Mouse (Mus musculus) urinary bladder, postnatal 14 days (tissue): ENCODE results near the gene Rab32.
"Not testable (repeated sequence)": the region's sequence is repeated elsewhere in the genome, so short reads cannot be mapped to it uniquely, and the experiment has no call there.

Experiments
- DNase-seq: peaks from one replicate; pipeline ENCODE4 v3.0.0; 2021; ENCODE audit warnings: low spot score

Gene Rab32

GRCm38 (mm10) chr10:10557570-10558336 lies at the start of gene Rab32:
Gene Rab32, minus strand, starts transcription at chr10:10558265.
- DNase-seq, result peak; percentile 95

GRCm38 (mm10) chr10:10600771-10601170 lies 42.7 kb upstream of the Rab32 start:
- DNase-seq, result no peak

GRCm38 (mm10) chr10:10597495-10597894 lies 39.4 kb upstream of the Rab32 start:
- DNase-seq, result not testable (repeated sequence)

GRCm38 (mm10) chr10:10580811-10581210 lies 22.7 kb upstream of the Rab32 start:
- DNase-seq, result no peak

DNA sequence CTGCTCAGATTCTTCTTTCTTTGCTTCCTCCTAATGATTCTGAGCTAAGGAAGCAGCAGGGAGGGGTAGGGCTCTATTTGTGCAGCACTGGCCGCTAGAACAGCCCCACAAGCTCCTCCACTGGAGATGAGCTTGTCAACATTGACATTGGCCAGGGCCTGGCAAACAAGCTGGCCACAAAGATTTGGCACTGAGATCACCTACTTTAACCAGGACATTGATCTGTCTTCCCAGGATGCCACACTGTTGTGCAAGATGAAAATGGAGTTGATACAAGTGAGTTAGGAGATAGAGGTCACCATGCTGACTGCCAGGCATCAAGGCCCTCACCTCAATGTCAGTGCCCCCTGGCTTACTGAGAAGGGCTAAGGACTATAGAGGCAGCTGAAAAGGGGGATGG lies 21.8 kb upstream of the Rab32 start:
- DNase-seq, result no peak

- no peak for DNase-seq
Measured at GRCm38 (mm10) chr10:10558337-10558711, 259 bp upstream of the Rab32 start.

GRCm38 (mm10) chr10:10557085-10557484 lies 980 bp downstream of the Rab32 start:
- DNase-seq, result peak; percentile 31

- DNase-seq, result no peak
Measured at GRCm38 (mm10) chr10:10555676-10556075, 2.4 kb downstream of the Rab32 start.

DNA sequence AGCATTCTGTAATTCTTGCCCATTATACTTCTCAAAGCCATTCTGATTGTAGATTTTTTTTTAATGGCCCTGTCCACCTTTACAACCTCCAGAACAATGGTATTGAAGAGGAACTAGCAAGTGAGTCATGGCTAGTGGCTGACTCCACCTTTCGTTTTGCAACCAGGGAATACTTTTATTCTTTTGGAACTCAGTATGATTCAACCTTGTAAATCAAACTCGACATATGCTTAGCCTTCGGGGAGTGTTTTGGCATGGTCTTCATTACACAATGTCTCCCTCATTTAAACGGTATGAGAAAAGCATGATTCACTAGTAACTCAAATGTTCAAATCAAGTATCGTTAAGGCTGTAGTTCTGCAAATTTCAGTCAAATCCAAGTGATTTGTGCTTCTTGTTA lies 2.8 kb downstream of the Rab32 start:
- DNase-seq, result peak; percentile 36

DNA sequence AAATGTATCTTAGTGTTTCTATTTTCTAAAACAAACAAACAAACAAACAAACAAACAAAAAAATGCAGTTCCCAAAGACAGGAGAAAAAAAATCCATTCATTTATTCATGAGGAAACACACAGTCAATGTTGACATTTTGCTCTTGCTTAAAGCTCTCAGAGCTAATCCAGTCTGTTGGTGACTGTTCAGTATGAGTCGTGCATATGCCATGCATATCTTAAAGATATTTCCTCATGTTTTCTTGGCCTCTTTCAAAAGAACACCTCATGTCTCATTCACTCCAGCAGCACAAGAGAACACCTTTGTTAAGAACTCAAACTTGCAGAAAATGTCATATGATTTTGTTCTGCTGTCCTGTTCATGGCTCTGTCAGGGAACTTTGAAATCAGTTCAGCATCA lies 7.9 kb downstream of the Rab32 start:
- no peak for DNase-seq

DNA sequence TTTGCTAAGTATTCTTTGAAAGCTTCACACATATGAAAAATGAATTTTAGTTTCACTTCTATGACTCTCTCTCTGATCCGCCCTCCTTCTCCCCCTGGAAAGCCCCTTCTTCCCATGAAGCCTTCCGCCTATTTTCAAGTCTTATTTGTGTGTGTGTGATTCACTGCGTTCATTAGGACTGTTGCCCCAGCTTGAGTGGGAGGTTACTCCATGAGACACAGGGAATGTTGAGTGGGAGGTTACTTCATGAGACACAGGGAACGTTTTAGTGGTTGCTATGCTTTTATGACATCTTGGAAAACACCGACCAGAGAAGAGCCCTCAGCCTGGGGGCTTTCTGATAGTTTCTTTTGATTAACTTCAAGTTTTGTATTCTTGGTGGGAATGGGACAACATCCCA lies 11.4 kb downstream of the Rab32 start:
- DNase-seq, result no peak

DNA sequence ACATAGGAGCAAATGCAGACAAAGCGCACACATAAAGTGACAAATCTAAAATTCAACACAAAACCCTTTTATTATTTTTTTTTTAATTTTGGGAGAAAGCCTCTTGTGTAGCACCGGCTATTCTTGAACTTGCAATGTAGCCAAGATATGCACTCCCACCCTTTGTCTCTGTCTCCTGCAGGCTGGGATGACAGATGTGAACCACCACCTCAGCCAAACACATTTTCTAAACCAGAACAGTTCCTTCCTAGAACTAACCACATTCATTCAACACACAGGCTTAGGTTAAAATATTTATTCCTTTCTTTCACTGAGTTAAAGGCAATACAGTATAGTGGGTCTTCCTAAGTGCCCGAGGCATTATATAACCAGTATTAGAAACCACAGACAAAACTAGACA lies 13.1 kb downstream of the Rab32 start:
- no peak for DNase-seq
